Mouse (Mus musculus) lung, postnatal 0 days (tissue): ENCODE measurements at regions not wholly inside any gene's neighbourhood (a gene's known extent, or its start where the extent isn't known, plus 50 kb on each side); places are given as distances from the start of the nearest gene placed in this dataset.

ENCODE experiments used
- ATAC-seq: fragments of 200-750 bp; cut with Nextera tagmentation; 2 replicates; pipeline ENCODE4 v1.8.0; 2017; ENCODE audit warnings: moderate library complexity
- DNase-seq: peaks from one replicate; pipeline ENCODE4 v3.0.0-alpha.2; 2016; ENCODE audit warnings: low spot score
- H3K27ac ChIP-seq: fragments of 300-500 bp; sonication (generic); 2 replicates; pipeline ENCODE4 v1.5.1; 2014; ENCODE audit warnings: antibody characterized with exemption, mild to moderate bottlenecking, low read length, mixed read lengths
- H3K27me3 ChIP-seq: fragments of 300-500 bp; sonication (generic); replicated peaks from 2 replicates; pipeline ENCODE4 v1.6.1; 2014; ENCODE audit warnings: low read length, mixed read lengths; ENCODE audit not compliant: insufficient read depth
- H3K36me3 ChIP-seq: fragments of 300-500 bp; sonication (generic); 2 replicates; pipeline ENCODE4 v1.6.1; 2014; ENCODE audit warnings: low read length, mixed read lengths; ENCODE audit not compliant: insufficient read depth
- H3K4me1 ChIP-seq: fragments of 300-500 bp; sonication (generic); 2 replicates; pipeline ENCODE4 v1.6.1; 2014; ENCODE audit warnings: antibody characterized with exemption, low read depth, low read length, mixed read lengths; ENCODE audit not compliant: insufficient read depth
- H3K4me2 ChIP-seq: fragments of 300-500 bp; sonication (generic); replicated peaks from 2 replicates; pipeline ENCODE4 v1.6.1; 2014; ENCODE audit warnings: low read depth, mild to moderate bottlenecking, low read length, moderate library complexity, mixed read lengths
- H3K4me3 ChIP-seq: fragments of 300-500 bp; sonication (generic); 2 replicates; pipeline ENCODE4 v1.5.1; 2014; ENCODE audit warnings: low read depth, low read length
- H3K9ac ChIP-seq: fragments of 300-500 bp; sonication (generic); replicated peaks from 2 replicates; pipeline ENCODE4 v1.6.1; 2014; ENCODE audit warnings: low read depth, mild to moderate bottlenecking
- H3K9me3 ChIP-seq: fragments of 300-500 bp; sonication (generic); 2 replicates; pipeline ENCODE4 v1.6.1; 2016; ENCODE audit warnings: low read length, mixed read lengths
- CTCF ChIP-seq: IDR thresholded peaks from 2 replicates; pipeline ENCODE4 v1.5.1; 2016; ENCODE audit warnings: antibody characterized with exemption, mild to moderate bottlenecking
- EP300 ChIP-seq: IDR thresholded peaks from 2 replicates; pipeline ENCODE4 v1.6.1; 2016; ENCODE audit warnings: antibody characterized with exemption, mild to moderate bottlenecking, control low read depth
- WGBS: fragments of 180-500 bp; shearing (Covaris S2); extraction: QIAGEN DNeasy Blood & Tissue Kit; methylation state at CpG from one replicate; pipeline ENCODE4 v1.1.7; 2014; 5-methylcytosine and 5-hydroxymethylcytosine counted together

DNA sequence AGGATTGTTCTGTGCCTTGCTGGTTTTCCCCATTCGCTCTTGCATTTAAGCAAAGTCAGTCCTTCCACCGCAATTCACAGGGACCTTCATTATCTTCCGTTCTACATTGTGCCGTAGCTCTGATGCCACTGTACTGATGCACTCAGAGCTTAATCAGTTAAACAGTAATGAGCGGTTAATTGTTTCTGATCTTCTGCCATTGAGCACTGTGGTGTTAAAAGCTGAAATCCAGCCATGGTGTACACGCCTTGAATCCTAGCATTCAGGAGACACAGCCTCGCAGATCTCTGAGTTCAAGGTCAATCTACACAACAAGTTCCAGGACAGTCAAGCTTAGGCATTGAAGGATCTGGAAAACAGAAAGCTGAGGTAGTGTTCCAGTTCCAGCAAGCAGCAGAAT, 63.6 kb upstream of the Noct start:
- Histone ChIP-seq H3K4me2 (no peak overlapping the region), H3K36me3 (no peaks in the 10 kb centered on the region), H3K4me1 (0 out of 2 replicates have a peak, but pooled peaks cover 3% of the 10 kb centered on the region), H3K4me3 (no peak overlapping the region), H3K27ac (no peak overlapping the region), H3K27me3 (no peaks in the 10 kb centered on the region), H3K9ac (no peak overlapping the region), H3K9me3 (no peaks in the 10 kb centered on the region)
- 88% methylated on average over 7 of the region's 7 CpGs for WGBS
- ATAC-seq (no peak), DNase-seq (no peak)
- no peak for TF ChIP-seq CTCF
- TF ChIP-seq EP300, result no peak

DNA sequence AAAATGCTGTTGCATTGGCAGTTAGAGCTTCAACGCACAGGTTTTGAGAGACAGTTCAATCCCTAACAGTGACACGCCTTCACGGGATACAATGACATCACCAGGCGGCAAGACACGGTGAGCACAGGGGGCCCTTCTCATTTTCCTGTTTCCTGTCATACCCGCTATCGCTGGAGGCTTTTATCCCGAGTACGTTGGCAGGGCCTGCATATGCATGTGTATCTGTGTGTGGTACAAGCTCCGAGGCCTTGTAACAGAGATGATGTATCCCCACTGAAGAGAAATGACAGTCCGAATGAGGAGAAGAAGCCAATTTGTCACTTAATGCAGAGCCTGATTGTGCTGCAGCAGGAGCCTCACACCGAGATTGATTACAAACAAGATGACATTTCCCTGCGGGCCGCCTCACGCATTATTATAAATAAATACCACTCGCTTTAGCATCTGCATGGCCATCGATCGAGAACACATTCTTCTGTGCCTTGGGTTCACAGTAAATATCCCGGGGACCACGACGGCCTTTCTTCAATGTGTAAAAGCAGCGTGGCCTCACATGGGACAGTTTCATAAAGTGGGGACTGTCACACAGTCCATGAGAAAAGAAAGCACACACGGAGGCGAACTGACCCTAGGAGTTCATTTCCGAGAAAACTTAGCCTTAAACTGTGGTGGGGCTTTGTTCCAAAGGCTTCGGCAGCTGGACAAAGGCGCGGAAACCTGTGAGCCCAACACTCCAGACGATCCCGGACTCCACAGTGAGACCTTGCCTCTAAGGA, 54.9 kb upstream of the Noct start:
- no peaks in the 10 kb centered on the region for H3K27me3 ChIP-seq
- no peaks in the 10 kb centered on the region for H3K4me1 ChIP-seq
- TF ChIP-seq CTCF (no peak), EP300 (no peak)
- WGBS, result 47% methylated on average over 30 of the region's 30 CpGs
- 0 out of 2 replicates have a peak overlapping the region, but pooled peaks have one; percentile 2 for H3K4me3 ChIP-seq
- H3K9me3 ChIP-seq, result no peaks in the 10 kb centered on the region
- no peak overlapping the region for H3K9ac ChIP-seq
- 0 out of 2 replicates have a peak overlapping the region, but pooled peaks have one; percentile 14 for H3K4me2 ChIP-seq
- no peak overlapping the region for H3K27ac ChIP-seq
- H3K36me3 ChIP-seq, result no peaks in the 10 kb centered on the region
- ATAC-seq, result no peak
- no peak for DNase-seq

DNA sequence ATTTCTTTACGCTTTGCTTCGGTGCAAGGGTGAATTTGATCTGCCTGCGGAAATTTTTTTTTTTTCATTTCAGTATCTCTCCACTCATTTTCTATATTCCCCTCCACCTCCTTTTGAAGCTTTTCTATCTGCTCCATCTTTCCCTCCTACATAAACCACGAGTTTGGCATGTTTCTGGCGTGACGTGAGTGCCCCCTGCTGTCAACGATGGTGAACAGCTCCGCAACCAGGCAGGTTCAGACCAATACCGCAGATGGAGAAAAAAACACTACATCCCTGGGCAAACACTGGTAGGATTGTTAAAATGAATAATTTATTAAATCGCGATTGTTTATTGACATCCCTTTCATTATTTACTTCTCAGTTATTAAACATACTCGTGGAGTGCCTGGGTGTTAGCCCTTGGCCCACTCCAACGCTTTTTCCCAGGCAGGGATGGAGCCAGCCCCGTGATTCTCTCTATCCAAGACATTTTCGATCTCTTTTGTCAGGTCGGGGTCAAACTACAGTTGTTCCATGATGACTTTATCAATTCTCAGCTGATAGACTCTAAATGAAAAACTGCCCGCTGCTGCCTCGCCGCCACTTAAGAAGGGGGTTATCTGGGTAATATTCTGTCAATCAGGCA, 53.9 kb upstream of the Noct start:
- Histone ChIP-seq H3K9ac (no peak overlapping the region), H3K4me1 (no peaks in the 10 kb centered on the region), H3K4me3 (no peak overlapping the region), H3K36me3 (no peaks in the 10 kb centered on the region), H3K4me2 (no peak overlapping the region), H3K27me3 (no peaks in the 10 kb centered on the region), H3K27ac (no peak overlapping the region), H3K9me3 (no peaks in the 10 kb centered on the region)
- TF ChIP-seq CTCF (peak; percentile 95), EP300 (no peak)
- WGBS, result 19% methylated on average over 19 of the region's 19 CpGs
- ATAC-seq, result no peak; the same call in 1 of the 2 replicates
- peak; percentile 81 for DNase-seq
